Mouse (Mus musculus) gastrocnemius, postnatal 36 days (tissue): ENCODE data around the gene Aff3. TPM values are rescaled to one million over a fixed set of nuclear protein-coding genes. Genes with fewer than 3 reads are reported as not detected.

Source experiments
- DNase-seq, 2 experiments: peaks; one replicate each; pipeline ENCODE4 v3.0.0; 2022
- intact Hi-C: fragments of 180-260 bp; cut with DNase I; formaldehyde crosslinking; loops from one replicate; pipeline ENCODE4 v1.15.1; 2025
- total RNA-seq, 2 experiments: library from RNA; stranded (reverse); gene quantifications; 2 replicates each; pipeline ENCODE4 v1.2.3; 2021

Aff3 gene
- total RNA-seq, 2 experiments from 2014 or later: 1.8 to 1.9 TPM

DNA sequence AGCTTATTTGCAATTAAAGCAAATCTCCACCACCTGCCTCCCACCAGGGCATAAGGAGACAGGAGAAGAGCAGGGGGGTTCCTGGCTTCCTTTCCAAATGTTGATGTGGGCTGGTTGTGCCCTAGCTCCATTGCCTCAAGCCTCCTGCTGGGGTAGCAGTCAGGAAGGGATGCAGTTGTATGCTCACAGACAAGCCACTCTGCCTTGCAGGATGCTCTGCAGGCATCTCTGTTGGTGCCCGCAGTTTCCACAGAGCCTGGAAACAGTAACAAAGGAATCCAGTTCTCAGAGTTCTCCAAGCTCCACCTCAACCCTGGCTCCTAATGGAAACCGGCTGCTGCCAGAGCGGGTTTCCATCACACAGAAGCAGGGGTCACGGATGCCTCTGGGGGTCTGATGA is 58.0 kb downstream of the Aff3 start:
- DNase-seq: peak in 1 of 2 experiments; percentile 9
- intact Hi-C loops: loop anchor here (10.0 kb wide), 1 partner anchor 422 kb away; no protein-coding TSS in a partner anchor

DNA sequence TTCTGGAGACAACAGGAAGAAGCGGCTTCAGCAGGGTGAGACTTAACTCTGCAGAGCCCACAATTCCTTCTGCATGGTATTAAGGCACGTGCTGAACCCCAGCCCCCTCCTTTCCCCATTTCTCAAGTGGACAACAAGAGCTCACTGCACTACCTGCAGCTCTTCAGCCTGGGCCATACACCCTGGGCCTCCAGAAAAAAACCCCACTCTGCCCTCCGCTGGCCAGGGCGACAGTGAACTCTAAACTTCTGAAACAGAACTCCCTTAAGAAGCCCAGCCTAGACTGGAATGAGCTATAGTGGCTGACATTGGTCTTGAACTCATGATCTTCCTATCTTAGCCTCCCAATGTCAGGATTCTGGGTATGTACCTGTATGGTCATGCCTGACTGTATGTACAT is 59.3 kb downstream of the Aff3 start:
- intact Hi-C loops: loop anchor here (10.0 kb wide), 1 partner anchor 421 kb away; no protein-coding TSS in a partner anchor
- no peak for DNase-seq

DNA sequence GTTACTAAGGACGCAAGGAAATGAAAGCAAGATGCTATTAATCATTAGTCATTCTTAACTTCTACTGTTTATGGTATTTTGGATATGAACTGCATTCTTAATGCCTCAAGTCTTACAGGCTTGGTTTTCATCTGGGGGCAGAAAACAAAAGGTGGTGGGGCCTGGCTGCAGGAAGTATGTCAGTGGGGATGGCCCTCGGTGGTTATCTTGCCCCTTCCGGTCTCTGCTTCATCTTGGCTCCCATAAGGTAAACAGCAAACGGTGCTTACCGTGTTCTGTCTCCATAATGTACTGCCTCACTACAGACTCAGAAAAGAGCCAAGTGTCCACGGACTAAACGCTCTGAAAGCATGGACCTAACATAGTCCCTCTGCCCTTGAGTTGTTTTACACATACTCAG is 60.1 kb downstream of the Aff3 start:
- no peak for DNase-seq
- intact Hi-C loops: loop anchor here (10.0 kb wide), 1 partner anchor 420 kb away; no protein-coding TSS in a partner anchor

DNA sequence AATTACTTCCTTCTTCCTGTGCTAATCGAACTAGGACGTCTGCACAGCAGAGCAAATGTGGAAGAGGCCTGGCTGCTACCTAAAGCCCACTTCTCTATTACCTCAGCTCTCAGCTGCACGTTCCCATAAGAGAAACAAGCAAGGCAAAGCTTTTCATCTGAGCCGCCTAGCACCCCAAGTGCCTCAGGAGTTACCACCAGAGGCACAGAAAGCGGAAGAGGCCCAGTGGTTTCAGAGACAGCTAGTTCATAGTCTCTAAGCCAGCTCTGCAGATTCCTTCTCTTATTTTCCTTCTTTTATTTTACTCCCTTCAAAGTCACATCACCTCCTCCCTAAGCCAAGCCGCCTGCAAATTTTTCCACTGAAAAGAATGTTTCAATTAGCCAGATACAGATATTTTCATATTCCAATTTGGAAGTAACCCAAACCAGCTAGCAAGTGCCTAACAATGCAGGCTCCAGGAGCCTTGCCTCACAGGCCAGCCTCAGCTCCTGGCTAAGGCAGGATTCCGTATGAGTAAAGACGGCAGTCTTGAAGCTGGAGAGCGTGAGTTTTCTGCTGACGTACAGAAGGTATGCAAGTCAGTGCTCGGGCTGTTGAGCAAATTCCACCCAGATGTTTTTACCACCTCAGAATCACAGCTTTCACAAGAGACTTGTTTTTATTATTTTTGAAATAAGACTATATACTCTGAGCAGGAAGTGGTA is 62.8 kb downstream of the Aff3 start:
- intact Hi-C loops: loop anchor here (10.0 kb wide), 1 partner anchor 417 kb away; no protein-coding TSS in a partner anchor
- no peak for DNase-seq

DNA sequence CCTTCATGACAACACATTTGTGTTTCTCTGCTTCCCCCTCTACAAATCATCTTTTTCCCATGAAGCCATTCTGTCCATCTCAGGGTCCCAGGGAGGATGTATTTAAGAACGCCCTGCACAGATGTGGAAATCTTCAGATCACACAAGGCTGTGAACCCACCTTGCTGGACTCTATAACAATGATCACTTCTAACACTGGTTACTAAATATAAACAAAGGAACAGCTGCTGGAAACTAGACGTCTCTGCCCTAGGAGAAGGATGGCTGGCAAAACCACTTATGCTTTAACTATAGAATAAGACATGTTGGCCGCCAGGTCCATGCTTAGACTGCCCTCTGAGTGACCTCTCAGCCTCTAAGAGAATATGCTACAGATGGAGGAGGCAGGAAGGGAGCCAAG is 69.4 kb downstream of the Aff3 start:
- intact Hi-C loops: no loop called here
- DNase-seq: no peak

DNA sequence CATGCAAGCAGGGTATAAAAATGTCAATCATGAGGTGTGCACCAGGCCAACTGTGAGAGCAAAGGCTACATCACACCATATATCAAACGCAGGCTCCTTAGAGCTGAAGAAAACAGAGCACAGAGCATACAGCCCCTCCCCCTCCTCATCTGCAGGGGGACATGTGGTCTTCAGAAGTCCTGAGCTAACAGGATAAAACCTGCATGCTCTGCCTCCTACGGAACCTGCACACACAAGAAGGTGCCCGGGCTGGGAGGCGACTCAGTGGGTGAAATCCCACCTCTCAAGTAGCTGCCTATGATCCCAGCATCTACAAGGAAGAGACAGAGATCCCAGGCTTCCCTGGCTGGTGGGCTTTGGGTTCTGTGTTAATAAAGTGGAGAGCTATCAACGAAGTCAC is 70.0 kb downstream of the Aff3 start:
- intact Hi-C loops: no loop called here

DNA sequence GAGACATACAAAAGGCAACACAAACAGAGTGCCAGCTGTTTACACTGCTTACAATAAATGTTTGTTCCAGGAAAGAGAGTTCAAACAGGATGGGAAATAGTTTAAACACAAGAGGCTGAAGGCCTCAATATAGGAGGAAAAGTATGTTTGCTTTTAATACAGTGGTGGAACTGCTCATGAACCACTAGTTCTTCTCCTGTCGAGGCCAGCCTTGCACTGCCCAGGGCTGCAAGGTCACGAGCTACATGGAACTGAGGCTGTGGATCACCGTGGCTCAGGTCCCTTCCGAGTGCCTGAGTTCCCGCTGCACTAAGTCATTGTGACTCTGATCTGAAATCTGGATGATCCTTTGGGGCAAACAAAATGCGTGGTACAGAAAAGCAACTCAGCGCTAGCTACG is 73.6 kb downstream of the Aff3 start:
- intact Hi-C loops: no loop called here
- DNase-seq: no peak

More for the DNA sequence above, 70.0 kb downstream of the Aff3 start:
- DNase-seq: no peak

DNA sequence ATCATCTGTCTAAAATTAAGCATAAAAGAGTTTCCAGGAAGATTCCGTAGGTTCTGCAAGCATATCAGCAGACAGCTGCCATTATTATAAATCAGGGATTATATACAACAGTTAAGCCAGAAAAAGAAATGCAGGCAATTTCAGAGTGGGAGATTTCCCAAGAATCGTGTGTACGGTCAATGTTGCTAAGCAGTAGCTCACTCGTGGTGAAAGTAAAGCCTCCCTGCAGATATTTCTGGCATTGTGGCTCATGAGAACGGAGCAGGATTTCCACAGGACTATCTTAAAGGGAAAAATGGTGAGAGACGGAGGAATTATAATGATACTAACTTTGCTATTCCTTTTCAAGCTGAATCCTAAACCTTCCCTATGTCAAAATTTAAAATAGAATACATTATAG is 76.0 kb downstream of the Aff3 start:
- no peak for DNase-seq
- intact Hi-C loops: no loop called here

DNA sequence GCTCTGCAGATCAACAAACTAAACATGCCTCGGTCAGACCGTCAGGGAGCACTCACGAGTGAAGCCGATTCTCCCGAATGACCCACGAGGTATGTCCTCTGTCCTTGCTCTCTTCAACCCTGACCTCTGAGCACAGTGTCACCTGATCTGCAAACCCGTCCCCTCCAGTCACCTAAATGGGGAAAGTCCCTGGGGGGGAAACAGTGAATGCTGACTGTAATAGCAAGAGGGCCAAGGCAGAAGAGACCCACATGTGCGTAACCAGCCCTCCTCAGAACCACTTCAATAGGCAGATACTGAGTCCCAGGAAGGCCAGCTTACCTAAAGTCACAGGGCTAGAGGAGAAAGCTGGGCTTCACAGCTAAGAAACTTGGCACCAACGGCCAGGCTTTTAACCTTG is 82.4 kb downstream of the Aff3 start:
- intact Hi-C loops: no loop called here
- DNase-seq: no peak

DNA sequence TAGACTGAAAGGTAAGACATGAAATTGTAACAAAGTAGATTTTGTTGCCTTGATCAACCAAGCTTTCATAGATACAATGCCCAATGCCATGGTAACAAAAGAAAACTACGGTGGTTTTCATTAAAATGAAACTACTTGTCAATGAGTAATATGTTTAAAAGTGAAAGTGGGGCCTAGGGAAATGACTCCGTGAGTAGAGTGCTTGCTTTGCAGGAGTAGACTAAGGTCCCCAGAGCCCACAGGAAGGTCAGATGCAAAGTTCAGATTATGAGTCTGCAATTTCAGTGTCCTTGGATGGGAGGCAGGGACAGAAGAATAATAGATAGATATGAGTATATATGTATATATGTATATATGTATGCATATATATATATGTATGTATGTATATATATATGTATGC is 84.2 kb downstream of the Aff3 start:
- intact Hi-C loops: no loop called here
- DNase-seq: no peak

DNA sequence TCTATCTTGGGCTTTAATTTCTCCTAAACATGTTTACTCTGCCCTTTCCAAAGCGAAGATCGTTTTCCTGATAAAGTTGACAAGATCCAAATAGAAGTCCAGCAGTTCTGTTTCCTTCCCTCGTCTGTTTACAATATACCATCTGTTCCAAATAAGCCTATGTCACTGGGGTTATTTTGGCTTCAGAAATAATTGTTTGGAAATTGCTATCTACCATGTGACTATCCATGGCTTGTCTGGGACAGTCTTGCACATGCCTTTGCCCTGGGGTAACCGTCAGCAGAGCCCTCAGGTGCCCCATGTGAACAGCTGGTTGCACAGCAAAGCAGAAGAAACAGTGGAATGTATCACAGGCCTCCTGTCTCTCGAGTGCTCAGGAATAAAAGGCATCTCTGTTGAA is 86.4 kb downstream of the Aff3 start:
- intact Hi-C loops: no loop called here
- no peak for DNase-seq

DNA sequence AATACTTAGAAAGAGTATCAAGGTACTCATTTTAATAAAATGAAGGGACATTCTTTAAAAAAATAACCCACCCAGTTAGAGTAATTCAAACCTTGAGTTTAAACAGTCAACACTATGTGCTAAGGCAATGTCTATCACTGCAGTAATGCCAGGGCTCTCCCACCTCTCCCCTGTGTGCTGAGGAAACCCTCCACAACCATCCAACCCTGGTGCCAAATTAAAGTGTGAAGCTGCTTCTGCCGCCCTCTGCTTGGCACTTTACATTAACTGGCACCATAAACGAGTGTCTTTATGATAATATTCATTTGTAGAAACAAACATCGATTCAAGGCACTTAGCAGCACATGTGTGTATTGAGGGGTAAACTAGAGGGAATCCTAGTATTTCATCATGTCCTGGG is 97.0 kb downstream of the Aff3 start:
- intact Hi-C loops: no loop called here
- no peak for DNase-seq

DNA sequence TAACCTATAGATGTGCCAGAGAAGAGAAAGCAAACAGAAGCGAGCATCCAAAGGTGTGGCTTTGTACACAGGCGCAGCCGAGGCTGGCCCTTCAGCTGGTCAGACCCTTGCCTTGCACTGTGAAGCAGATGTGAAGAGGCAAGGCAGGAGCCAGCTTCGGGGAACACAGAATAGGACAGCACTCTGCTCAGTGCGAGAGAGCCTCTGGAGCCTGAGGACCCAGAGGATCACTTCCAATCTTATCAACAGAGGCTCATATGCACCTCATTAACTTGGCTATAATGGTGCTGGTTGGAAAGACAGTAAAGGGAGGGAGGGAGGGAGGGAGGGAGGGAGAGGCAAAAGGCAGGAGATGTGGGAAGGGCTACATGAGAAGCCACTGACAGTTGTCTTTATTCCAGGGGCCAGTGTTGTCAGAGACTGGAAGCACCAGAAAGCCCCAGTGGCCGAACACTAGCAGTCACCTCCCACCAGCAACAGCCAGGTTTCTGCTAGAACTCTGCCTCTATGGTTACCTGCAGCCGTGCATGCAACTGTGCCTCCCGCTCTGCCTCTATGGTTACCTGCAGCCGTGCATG is 98.6 kb downstream of the Aff3 start:
- intact Hi-C loops: no loop called here
- DNase-seq: no peak

DNA sequence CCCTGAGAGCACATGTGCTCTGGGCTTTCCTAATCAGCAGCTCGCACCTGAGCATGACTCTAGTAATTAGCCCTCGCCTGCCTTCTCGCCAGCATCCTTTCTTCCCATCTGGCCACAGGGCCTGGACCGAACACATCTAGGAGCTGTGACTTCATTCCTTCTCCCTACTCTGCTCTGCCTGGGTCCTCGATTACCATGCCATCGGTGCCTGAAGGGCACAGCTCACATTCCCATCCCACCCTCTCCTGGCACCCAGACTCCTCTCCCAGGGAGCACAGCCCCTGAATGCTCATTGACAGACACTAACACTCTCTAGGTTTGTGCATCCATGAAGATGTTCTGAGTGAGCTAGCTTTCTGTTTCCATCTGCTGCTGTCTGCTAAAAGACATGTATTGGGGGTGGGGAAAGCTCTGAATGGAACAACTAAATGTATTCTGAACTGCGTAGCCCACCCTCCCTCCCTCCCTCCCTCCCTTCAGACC is 99.4 kb downstream of the Aff3 start:
- intact Hi-C loops: no loop called here
- DNase-seq: no peak

DNA sequence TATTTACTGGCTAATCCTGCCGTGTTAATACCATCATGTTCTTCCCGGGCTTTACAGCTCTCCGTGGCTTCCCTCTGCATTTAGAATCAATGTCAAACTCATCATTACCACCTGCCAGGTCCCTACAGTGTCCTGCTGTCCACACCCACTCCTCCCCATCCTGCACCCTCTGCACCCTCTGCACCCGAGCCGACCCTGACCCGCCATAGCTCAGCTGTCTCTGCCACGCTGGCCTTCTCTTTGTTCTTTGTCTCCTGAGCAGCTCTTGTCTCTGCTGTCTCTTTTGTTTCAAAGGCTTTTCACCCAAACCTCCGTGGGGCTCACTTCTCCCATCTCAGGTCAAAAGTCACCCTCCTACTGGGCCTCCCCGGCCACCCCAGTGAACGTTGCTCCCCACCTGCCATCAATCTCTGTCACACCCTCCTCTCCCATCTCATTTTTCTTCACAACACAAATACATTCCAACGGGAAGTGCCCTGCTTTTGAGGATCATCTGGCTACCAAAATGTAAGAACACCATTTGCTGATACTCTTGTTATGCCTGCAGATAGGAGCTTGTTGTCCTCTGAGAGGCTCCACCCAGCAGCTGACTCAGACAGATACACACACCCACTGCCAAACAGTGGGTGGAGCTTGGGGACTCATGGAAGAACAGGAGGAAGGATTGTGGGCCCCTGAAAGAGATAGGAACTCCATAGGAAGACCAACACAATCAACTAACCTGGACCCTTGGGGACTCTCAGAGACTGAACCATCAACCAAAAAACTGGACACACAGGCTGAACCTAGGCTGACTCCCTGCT is 102.2 kb downstream of the Aff3 start:
- intact Hi-C loops: no loop called here
- DNase-seq: no peak

DNA sequence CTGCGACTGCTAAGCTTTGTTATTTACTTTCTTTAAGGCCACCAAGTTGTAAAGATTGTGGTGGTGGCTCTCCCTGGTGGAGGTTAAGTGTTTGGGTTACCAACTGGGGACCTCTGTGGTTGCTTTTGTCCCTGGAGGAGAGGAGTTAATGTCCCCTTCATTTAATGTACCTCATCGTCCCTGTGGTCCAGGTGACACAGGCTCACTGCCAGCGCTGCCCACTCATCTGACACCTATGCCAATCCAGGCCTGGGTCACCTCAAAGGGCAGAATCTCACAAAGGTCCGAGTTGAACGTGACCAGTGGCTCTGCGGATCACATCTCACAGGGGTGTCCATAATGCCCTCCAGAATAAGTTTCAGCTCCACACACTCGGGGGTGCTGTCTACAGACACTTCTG is 103.4 kb downstream of the Aff3 start:
- intact Hi-C loops: no loop called here
- no peak for DNase-seq

DNA sequence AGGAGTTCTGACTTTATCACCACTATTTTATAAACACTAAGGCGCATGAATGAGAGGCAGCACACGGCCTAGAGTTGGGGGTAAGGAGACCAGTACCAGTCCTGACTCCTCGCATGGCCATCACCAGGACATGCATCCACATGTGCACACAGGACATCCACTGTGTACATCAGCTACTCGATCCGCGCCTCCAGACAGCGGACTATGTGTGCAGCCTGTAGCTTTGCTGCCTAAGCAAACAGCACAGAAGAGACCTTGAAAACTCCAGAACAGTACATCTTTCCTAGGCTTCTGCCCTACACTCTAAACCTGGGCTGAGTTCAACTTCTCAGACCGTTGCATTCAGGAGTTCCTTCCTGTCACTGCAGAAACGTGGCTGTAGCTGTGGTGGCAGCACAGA is 104.1 kb downstream of the Aff3 start:
- no peak for DNase-seq
- intact Hi-C loops: no loop called here

DNA sequence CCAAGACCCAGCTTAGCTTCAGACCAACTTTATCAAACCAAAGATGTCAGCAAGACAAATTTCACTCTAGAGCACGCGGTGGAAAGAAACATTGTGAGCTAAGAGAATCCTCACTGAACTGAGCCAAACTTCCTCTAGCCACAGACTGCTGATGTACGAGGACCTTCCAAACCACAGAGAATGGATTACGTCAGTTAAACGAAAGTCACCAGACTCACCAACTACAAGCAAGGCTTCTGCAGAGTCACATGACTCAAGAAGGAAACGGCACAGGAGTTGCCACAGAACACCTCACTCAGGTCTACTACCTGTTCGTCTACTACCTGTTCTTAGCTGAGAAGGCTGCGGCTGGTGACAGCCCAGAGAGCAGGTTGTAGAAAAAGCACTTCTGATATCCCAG is 107.1 kb downstream of the Aff3 start:
- intact Hi-C loops: no loop called here
- no peak for DNase-seq

DNA sequence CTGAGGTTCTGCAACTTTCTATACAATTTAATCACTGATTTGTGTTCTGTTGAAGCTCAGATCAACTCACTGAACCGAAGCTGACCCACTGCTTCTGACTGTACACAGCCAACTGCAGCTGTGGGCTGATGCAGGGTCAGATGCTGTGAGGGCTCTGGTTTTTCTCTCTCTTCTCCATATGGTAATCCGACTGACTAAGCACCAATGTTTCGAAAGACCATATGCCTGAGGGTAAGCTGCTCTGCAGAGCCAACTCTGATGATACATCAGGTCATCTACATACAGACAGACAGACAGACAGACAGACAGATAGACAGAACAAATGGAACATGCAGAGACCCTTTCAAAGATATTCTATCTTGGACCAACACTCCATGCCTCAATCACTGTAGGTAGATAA is 110.2 kb downstream of the Aff3 start:
- no peak for DNase-seq
- intact Hi-C loops: no loop called here

DNA sequence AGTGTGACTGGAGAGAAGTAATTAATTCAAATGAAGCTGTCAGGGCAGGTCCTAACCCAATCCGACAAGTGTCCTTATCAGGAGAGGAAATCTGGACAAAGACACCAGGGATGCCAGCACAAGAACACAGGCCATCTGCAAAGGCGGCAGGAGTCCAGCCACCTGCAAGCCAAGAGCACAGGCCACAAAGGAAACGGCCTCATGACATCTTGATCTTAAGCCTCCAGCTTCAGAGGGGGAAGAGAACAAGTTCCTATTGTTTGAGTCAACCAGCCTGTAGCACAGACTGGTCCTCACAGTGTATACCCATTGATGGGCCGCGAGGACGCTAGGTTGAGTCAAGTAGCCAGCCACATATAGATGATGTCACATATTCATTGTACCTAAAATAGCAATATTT is 111.7 kb downstream of the Aff3 start:
- DNase-seq: no peak
- intact Hi-C loops: no loop called here

DNA sequence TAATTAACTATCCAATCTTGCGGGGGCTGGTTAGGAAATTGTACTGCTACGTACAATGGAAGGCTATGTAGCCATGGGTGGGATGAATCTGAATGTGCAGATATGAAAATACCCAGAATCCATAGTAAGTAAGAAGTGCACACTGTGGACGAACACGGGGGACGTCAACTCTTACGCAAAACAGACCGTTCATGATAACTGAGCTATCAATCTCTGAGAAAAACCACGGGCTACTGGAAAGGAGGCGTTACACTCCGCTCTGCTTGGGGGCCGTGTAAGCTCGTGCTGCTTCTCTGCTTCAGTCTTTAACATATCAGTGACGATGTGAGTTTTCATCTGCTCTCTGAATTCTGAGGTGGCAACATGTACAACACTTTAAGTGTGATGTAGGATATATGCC is 114.2 kb downstream of the Aff3 start:
- intact Hi-C loops: no loop called here
- DNase-seq: no peak
